Mouse (Mus musculus): ENCODE measurements at regions not wholly inside any gene's neighbourhood (a gene's known extent, or its start where the extent isn't known, plus 50 kb on each side); places are given as distances from the start of the nearest gene placed in this dataset.

DNA sequence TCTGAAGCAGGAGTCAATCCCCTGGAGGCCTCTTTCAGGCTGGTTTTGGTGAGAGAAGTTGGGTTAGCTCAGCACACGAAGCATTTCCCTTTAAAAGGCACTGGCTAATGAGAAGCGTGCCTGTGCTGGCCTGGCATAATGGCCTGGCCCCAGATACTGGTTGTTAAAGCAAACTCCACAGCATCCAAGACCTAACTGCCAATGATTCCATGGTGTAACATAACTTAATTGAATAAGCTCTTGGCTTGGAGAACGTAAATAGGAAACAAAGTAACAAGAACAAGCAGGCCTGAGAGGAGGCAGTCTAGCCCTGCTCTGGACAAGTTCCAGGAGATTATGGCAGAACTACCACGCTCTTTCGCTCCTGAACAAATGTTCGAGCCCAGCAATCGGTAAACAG, 133.2 kb upstream of the Lrig3 start:
- TF ChIP-seq POLR2A (IDR thresholded peaks at IDR 0.05; ENCODE audit: low read depth, low read length) = no peak
- TF ChIP-seq CTCF (IDR thresholded peaks at IDR 0.05; ENCODE audit: borderline replicate concordance, insufficient read depth, low read length) = no peak

All from embryonic fibroblast, embryonic 13.5 days (primary cell).